Mouse (Mus musculus) heart, adult 2 months (tissue): ENCODE measurements around the gene 1700028P14Rik. TPM values are rescaled to one million over a fixed set of nuclear protein-coding genes. Genes with fewer than 3 reads are reported as not detected.
"Not testable (repeated sequence)": the region's sequence is repeated elsewhere in the genome, so short reads cannot be mapped to it uniquely, and the experiment has no call there.

Source experiments
- DNase-seq, 2 experiments: peaks; one replicate each; pipeline ENCODE4 v3.0.0; 2021
- H3K27ac ChIP-seq: fragments of 200-600 bp; 2 replicates; pipeline ENCODE4 v1.8.1; 2022
- H3K27me3 ChIP-seq: fragments of 200-500 bp; 2 replicates; pipeline ENCODE4 v1.6.1; 2012; ENCODE audit warnings: mild to moderate bottlenecking, low read length, inconsistent platforms, mixed read lengths; ENCODE audit not compliant: control insufficient read depth, insufficient read depth
- H3K36me3 ChIP-seq: fragments of 200-500 bp; 2 replicates; pipeline ENCODE4 v1.6.1; 2012; ENCODE audit warnings: low read length, inconsistent platforms; ENCODE audit not compliant: control insufficient read depth, insufficient read depth
- H3K4me1 ChIP-seq: fragments of 200-500 bp; 2 replicates; pipeline ENCODE4 v1.6.1; 2011; ENCODE audit warnings: low read length; ENCODE audit not compliant: control insufficient read depth, insufficient read depth
- H3K4me3 ChIP-seq: fragments of 200-600 bp; 2 replicates; pipeline ENCODE4 v1.8.1; 2022
- H3K79me2 ChIP-seq: fragments of 200-500 bp; replicated peaks from 2 replicates; pipeline ENCODE4 v1.6.1; 2012; ENCODE audit warnings: mild to moderate bottlenecking, inconsistent platforms, low read length, moderate library complexity, mixed read lengths; ENCODE audit not compliant: control insufficient read depth, insufficient read depth
- H3K9ac ChIP-seq: fragments of 200-500 bp; 2 replicates; pipeline ENCODE4 v1.6.1; 2012; ENCODE audit warnings: low read depth, mild to moderate bottlenecking, control low read depth, inconsistent platforms, low read length, mixed read lengths
- CTCF ChIP-seq: fragments of 200-600 bp; IDR thresholded peaks from 2 replicates; pipeline ENCODE4 v1.8.1; 2022; ENCODE audit warnings: antibody characterized with exemption, mild to moderate bottlenecking, moderate library complexity
- EP300 ChIP-seq: fragments of 200-500 bp; IDR thresholded peaks from 2 replicates; pipeline ENCODE4 v1.6.1; 2011; ENCODE audit warnings: low read depth, low read length, control low read depth; ENCODE audit not compliant: insufficient read depth
- POLR2A ChIP-seq: fragments of 200-500 bp; IDR thresholded peaks from 2 replicates; pipeline ENCODE4 v1.6.1; 2011; ENCODE audit warnings: mild to moderate bottlenecking, low read depth, low read length, control low read depth; ENCODE audit not compliant: insufficient read depth
- WGBS: fragments of 180-500 bp; shearing (Covaris S2); methylation state at CpG from one replicate; pipeline ENCODE4 v1.1.7; 2018; 5-methylcytosine and 5-hydroxymethylcytosine counted together
- intact Hi-C: fragments of 180-260 bp; cut with DNase I; formaldehyde crosslinking; loops from one replicate; pipeline ENCODE4 v1.15.1; 2025
- polyA plus RNA-seq: library from polyadenylated mRNA; depleted of rRNA; stranded (reverse); fragments of >200 nt; gene quantifications from 2 replicates; pipeline ENCODE4 v1.2.3, GENCODE M21; 2012
- total RNA-seq, 2 experiments: library from RNA; stranded (reverse); gene quantifications; 2 replicates each; pipeline ENCODE4 v1.2.3; 2021

Gene 1700028P14Rik
- total and polyA plus RNA-seq, 3 experiments, result 0.18 TPM; not detected in 2

DNA sequence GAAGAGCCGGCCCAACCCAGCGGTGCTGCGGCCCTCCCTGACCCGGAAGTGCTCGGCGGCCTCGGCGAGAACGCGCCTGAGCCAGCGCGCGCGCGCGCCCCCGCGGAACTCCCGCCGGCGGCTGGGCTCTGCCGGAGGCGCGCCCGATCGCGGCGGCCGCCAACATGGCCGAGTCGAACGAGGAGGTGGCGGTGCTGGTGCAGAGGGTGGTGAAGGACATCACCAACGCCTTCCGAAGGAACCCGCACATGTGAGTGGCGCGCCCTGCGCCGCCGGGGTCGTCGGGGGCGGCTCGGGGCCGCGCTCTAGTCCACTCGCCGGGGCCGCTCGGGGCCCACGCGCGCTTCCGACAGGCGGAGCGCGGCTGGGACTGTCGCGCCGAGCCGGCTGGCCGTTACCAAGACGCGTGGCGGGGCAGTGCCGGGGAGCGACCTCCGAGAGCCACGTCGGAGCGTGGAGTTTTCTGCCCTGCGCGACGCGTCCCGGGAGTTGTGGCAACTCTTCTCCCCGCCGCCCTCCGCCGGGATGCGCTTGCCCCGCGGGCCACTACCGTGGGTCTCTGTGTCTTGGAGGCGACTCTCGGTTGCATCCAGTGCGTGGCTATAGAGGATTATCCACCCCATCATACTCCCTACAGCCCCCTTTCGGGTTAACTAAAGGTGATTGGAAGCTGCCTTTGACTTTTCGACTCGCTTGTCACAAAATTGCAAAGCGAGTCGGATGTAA is 34.8 kb upstream of the 1700028P14Rik start, which contains the start of gene Ptar1:
TSS of gene Ptar1 (plus strand) at position 134 of the 726 bp plus-strand sequence.
- peak within 1 kb of the TSS; percentile 98 for H3K27ac ChIP-seq
- under 1% methylated on average over 93 of the region's 93 CpGs for WGBS
- peaks cover 6% of the 10 kb centered on the region for H3K36me3 ChIP-seq
- H3K4me1 ChIP-seq, result peaks cover 4% of the 10 kb centered on the region
- peak; percentile 96 to 97 for DNase-seq
- H3K4me3 ChIP-seq, result peak within 1 kb of the TSS; percentile 96
- peak within 1 kb of the TSS; percentile 97 for H3K9ac ChIP-seq
- intact Hi-C loops, result loop anchor here (1.0 to 10.0 kb wide), 3 partner anchors 72 to 595 kb away; partner anchors contain the start of gene Fxn
- H3K27me3 ChIP-seq, result no peaks in the 10 kb centered on the region
- no peak; the same call in 1 of the 2 replicates for TF ChIP-seq CTCF
- TF ChIP-seq POLR2A, result peak; percentile 68
- no peak for TF ChIP-seq EP300
- peaks cover 2% of the 10 kb centered on the region; the same call in 1 of the 2 replicates for H3K79me2 ChIP-seq

DNA sequence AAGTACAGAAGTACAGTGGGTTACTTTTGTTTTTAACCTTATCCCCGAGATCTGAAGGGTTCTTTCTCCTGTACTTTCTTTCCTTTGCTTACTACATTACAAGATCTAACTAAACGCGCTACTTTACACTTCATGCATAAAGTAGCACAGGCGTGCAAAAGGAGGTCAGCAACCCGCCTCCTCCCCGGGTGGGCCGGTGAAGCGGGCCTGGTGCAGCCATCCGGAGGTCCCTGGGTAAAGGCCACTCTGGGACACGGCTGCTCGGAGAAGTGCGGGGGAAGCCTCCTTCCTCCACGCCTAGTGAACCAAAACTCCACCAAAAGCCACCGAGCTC is 34.3 kb upstream of the 1700028P14Rik start:
- Histone ChIP-seq H3K9ac (peak overlapping the region; percentile 97), H3K4me3 (peak overlapping the region; percentile 96), H3K36me3 (peaks cover 6% of the 10 kb centered on the region), H3K27ac (peak overlapping the region; percentile 98), H3K27me3 (no peaks in the 10 kb centered on the region), H3K4me1 (peaks cover 4% of the 10 kb centered on the region), H3K79me2 (peaks cover 2% of the 10 kb centered on the region; the same call in 1 of the 2 replicates)
- no peak for DNase-seq
- TF ChIP-seq EP300 (0 out of 2 replicates have a peak, but pooled peaks have one; percentile 36), POLR2A (peak; percentile 93; the same call in 1 of the 2 replicates), CTCF (no peak)
- intact Hi-C loops, result loop anchor here (1.0 to 10.0 kb wide), 3 partner anchors 72 to 595 kb away; partner anchors contain the start of gene Fxn
- 1% methylated on average over 14 of the region's 14 CpGs for WGBS

DNA sequence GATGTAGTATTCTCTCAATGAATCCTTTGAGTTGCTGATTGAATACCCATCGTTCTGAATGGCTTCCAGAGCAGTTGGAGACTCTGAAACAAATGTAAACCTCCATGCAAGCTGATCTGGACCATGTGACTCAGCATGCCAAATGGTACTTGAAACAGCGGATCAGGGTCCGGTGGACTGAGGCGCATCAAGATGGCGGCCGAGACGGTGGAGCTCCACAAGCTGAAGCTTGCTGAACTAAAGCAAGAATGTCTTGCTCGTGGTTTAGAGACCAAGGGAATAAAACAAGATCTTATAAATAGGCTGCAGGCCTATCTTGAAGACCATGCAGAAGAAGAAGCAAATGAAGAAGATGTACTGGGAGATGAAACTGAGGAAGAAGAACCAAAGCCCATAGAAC is 23.0 kb upstream of the 1700028P14Rik start:
- DNase-seq, H3K9ac ChIP-seq, H3K4me1 ChIP-seq, H3K27me3 ChIP-seq, intact Hi-C loops, H3K36me3 ChIP-seq, H3K79me2 ChIP-seq, H3K4me3 ChIP-seq, H3K27ac ChIP-seq: not testable (repeated sequence)
- WGBS, result 92% methylated on average over 8 of the region's 8 CpGs

DNA sequence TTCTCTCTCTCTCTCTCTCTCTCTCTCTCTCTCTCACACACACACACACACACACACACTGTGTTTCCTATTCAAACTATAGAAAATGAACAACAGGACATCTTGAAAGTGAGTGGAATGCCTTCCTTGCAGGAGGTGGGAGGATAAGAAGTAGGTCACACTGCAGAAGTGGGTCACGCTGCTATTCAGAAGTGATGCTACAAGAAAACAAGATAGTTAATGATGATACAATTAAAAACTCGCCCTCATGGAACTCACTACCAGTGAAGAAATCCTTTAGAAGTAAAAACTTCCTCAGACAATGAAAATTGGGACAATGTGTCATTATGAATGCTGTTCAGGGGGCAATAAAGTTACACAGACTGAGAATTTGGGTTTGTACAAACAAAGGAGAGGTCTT is 20.4 kb upstream of the 1700028P14Rik start:
- no peak overlapping the region for H3K9ac ChIP-seq
- H3K4me1 ChIP-seq, result no peaks in the 10 kb centered on the region
- no peak overlapping the region for H3K27ac ChIP-seq
- no peak for TF ChIP-seq CTCF
- no peak for TF ChIP-seq POLR2A
- no peak for TF ChIP-seq EP300
- H3K27me3 ChIP-seq, result no peaks in the 10 kb centered on the region
- H3K4me3 ChIP-seq, result no peak overlapping the region
- no peak for DNase-seq
- intact Hi-C loops, result no loop called here
- no peaks in the 10 kb centered on the region for H3K79me2 ChIP-seq
- 51% methylated on average over 2 of the region's 2 CpGs for WGBS
- no peaks in the 10 kb centered on the region for H3K36me3 ChIP-seq

DNA sequence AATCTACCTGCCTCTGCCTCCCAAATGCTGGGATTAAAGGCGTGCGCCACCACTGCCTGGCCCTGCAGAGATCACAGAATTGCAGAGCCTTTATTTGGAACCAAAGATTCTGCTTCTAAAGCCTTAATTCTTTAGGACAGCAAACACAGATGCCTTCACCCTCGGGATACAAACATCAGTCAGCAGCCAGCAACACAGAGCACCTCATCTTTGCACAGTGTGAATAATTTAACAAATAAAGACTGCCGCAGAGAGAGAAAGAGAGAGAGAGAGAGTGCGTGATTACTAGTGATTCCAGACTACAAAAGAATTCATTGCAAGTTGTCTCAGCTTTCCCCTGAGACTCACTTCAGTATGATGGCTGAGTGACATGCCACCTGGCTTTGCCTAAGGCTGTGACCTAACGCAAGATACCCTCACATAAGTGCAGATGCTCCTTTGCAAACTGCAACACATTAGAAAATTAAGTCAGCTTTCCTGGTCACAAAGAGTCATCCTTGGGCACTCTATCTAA is 15.6 kb upstream of the 1700028P14Rik start:
- no peaks in the 10 kb centered on the region for H3K79me2 ChIP-seq
- H3K27me3 ChIP-seq, result no peaks in the 10 kb centered on the region
- TF ChIP-seq CTCF (no peak), POLR2A (no peak), EP300 (no peak)
- no peak overlapping the region for H3K27ac ChIP-seq
- no peaks in the 10 kb centered on the region for H3K4me1 ChIP-seq
- H3K4me3 ChIP-seq, result no peak overlapping the region
- 78% methylated on average over 6 of the region's 6 CpGs for WGBS
- DNase-seq, result no peak
- intact Hi-C loops, result no loop called here
- no peaks in the 10 kb centered on the region for H3K36me3 ChIP-seq
- no peak overlapping the region for H3K9ac ChIP-seq

DNA sequence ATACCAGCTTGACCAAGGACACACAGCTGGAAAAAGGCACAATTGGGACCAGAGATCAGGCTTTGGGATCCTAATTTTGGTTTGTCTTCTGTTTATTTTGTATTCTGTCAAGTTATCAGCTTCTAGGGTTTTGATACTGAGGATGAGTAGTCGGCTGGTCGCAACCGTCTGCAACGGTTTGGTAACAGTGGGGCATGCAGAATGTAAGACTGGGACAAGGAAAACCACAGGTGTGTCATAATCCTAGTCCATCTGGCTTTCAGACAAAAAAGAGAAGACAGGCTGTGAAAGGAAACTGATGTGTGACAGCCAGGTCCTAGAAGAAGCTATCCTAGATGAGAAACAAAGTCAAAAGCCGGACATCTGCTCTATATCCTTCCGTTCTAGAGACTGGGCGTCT is 11.5 kb upstream of the 1700028P14Rik start:
- no peak for TF ChIP-seq CTCF
- no peak for TF ChIP-seq POLR2A
- TF ChIP-seq EP300, result no peak
- Histone ChIP-seq H3K27ac (no peak overlapping the region), H3K27me3 (no peaks in the 10 kb centered on the region), H3K4me3 (no peak overlapping the region), H3K36me3 (no peaks in the 10 kb centered on the region), H3K4me1 (no peaks in the 10 kb centered on the region), H3K79me2 (no peaks in the 10 kb centered on the region), H3K9ac (no peak overlapping the region)
- intact Hi-C loops, result no loop called here
- no peak for DNase-seq
- 79% methylated on average over 7 of the region's 7 CpGs for WGBS
